Mouse (Mus musculus) bone marrow, adult 2 months (tissue): ENCODE data around the gene Cttnbp2. TPM values are rescaled to one million over a fixed set of nuclear protein-coding genes. Genes with fewer than 3 reads are reported as not detected.

Experiments used
- H3K27ac ChIP-seq: fragments of 200-500 bp; 2 replicates; pipeline ENCODE4 v1.5.1; 2012; ENCODE audit warnings: low read depth, mild to moderate bottlenecking, control low read depth, inconsistent platforms, low read length; ENCODE audit not compliant: control insufficient read depth, poor library complexity, insufficient read depth
- H3K4me1 ChIP-seq: fragments of 200-500 bp; 2 replicates; pipeline ENCODE4 v1.6.1; 2011; ENCODE audit warnings: low read length; ENCODE audit not compliant: control insufficient read depth, insufficient read depth
- H3K4me3 ChIP-seq: fragments of 200-500 bp; replicated peaks from 2 replicates; pipeline ENCODE3; 2011; ENCODE audit warnings: mild to moderate bottlenecking, low read depth, low read length, control low read depth; ENCODE audit not compliant: control insufficient read depth
- CTCF ChIP-seq: fragments of 200-500 bp; IDR thresholded peaks from 2 replicates; pipeline ENCODE4 v1.5.1; 2011; ENCODE audit warnings: low read length, control low read depth; ENCODE audit not compliant: control insufficient read depth, insufficient read depth
- POLR2A ChIP-seq: fragments of 200-500 bp; IDR thresholded peaks from 2 replicates; pipeline ENCODE4 v1.6.1; 2011; ENCODE audit warnings: low read depth, mild to moderate bottlenecking, control low read depth, low read length, borderline replicate concordance; ENCODE audit not compliant: control insufficient read depth
- WGBS: fragments of 180-500 bp; shearing (Covaris S2); methylation state at CpG from one replicate; pipeline ENCODE4 v1.1.7; 2018; 5-methylcytosine and 5-hydroxymethylcytosine counted together
- polyA plus RNA-seq: library from polyadenylated mRNA; stranded (reverse); fragments of >200 nt; gene quantifications from 2 replicates; pipeline ENCODE4 v1.2.4, GENCODE M21; 2011; ENCODE audit warnings: low replicate concordance; ENCODE audit not compliant: missing spikeins, insufficient read depth, insufficient read length

Gene Cttnbp2
- polyA plus RNA-seq = not detected in 2 replicates

- TF ChIP-seq POLR2A (no peak), CTCF (no peak)
- Histone ChIP-seq H3K4me3 (no peak within 1 kb of the TSS), H3K4me1 (no peaks in the 10 kb centered on the region), H3K27ac (no peak within 1 kb of the TSS)
- 3% methylated on average over 70 of the region's 70 CpGs for WGBS
Measured at GRCm38 (mm10) chr6:18514480-18515352, at the start of gene Cttnbp2. Gene Cttnbp2, minus strand, starts transcription at chr6:18514843.

GRCm38 (mm10) chr6:18559019-18559418 is 44.4 kb upstream of the Cttnbp2 start:
- 42% methylated on average over 1 of the region's 1 CpGs for WGBS
- no peak for TF ChIP-seq POLR2A
- no peak for TF ChIP-seq CTCF
- Histone ChIP-seq H3K4me3 (no peak overlapping the region), H3K27ac (no peak overlapping the region), H3K4me1 (no peaks in the 10 kb centered on the region)

- Histone ChIP-seq H3K4me3 (no peak overlapping the region), H3K4me1 (no peaks in the 10 kb centered on the region), H3K27ac (no peak overlapping the region)
- WGBS = 74% methylated on average over 24 of the region's 24 CpGs
- TF ChIP-seq CTCF (no peak), POLR2A (no peak)
Measured at GRCm38 (mm10) chr6:18547516-18548465, 33.1 kb upstream of the Cttnbp2 start.

DNA sequence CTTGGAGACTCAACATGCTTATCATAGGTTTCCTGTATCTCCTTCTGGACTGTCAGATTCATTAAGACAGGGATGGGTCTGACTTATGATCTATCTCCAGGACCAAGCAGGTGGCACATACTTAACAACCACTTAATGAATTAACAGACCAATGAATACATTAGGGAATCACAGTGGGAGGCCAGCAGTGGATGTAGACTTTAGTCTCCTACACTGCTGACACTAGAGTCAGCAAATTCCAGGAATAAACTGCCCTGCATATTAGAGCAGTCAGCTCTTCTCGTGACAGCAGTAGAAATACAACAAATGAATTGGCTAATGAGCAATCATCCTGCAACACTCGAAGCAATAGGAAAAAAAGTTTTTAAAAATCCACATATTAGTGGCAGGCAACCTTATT is 29.2 kb upstream of the Cttnbp2 start:
- TF ChIP-seq CTCF = no peak
- Histone ChIP-seq H3K4me1 (no peaks in the 10 kb centered on the region), H3K27ac (no peak overlapping the region), H3K4me3 (no peak overlapping the region)
- 61% methylated on average over 2 of the region's 2 CpGs for WGBS

DNA sequence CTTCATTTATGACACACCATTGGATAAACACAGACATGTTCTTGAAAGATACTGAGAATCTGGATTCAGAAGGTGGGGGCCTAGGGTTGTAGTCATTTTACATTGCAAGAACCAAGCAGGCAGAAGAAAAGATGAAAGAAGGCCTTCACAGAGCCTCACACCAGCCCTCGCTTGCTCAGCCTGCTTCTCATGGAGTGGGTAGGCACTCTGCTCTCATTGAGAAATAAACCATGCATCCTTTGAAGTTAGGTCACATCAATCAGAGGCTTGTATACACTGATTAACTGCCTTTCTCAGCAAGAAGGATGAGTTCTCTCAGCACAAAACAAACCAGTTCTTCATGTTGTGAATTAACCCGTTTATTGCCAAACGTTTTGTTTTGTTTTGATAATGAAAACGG is 25.8 kb upstream of the Cttnbp2 start:
- Histone ChIP-seq H3K4me1 (no peaks in the 10 kb centered on the region), H3K4me3 (no peak overlapping the region), H3K27ac (no peak overlapping the region)
- 52% methylated on average over 4 of the region's 4 CpGs for WGBS
- no peak for TF ChIP-seq CTCF

DNA sequence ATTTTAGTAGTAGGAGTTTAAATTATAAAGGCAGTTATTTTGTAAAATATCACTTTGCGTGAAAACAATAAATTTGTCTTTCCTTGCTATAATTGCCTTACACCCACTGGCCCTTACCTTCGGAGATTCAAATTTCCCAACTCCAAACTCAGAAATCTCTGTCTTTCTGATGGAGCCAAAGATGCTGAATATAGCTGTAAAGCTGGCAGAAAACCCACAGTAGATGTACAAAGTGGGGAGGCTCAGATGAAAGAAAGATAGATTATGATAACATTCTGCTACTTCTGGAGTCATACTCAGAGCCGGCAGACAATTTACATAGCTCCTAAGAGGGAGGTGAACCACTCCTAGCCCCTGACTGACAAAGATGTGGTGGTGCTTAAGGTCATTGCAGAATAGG is 15.8 kb upstream of the Cttnbp2 start:
- TF ChIP-seq POLR2A = no peak
- no peak for TF ChIP-seq CTCF
- Histone ChIP-seq H3K4me3 (no peak overlapping the region), H3K27ac (no peak overlapping the region), H3K4me1 (no peaks in the 10 kb centered on the region)
- WGBS = 79% methylated on average over 3 of the region's 3 CpGs

GRCm38 (mm10) chr6:18517626-18518025 is 3.0 kb upstream of the Cttnbp2 start:
- Histone ChIP-seq H3K4me3 (no peak overlapping the region), H3K27ac (no peak overlapping the region), H3K4me1 (no peaks in the 10 kb centered on the region)
- WGBS = 3% methylated on average over 2 of the region's 2 CpGs
- TF ChIP-seq POLR2A (no peak), CTCF (no peak)

- Histone ChIP-seq H3K4me3 (no peak overlapping the region), H3K27ac (no peak overlapping the region), H3K4me1 (no peaks in the 10 kb centered on the region)
- WGBS = 6% methylated on average over 28 of the region's 28 CpGs
- TF ChIP-seq POLR2A = no peak
- no peak for TF ChIP-seq CTCF
Measured at GRCm38 (mm10) chr6:18513611-18514473, 801 bp downstream of the Cttnbp2 start.
